Mouse (Mus musculus): ENCODE measurements around the gene Gdf15.

Gdf15 gene

GRCm38 (mm10) chr8:70657214-70657613 lies 25.0 kb upstream of the Gdf15 start:
- DNase-seq (ENCODE audit: extremely low read depth, low read depth, low spot score), result no peak

- no peak for DNase-seq (ENCODE audit: extremely low read depth, low read depth, low spot score)
Observed at GRCm38 (mm10) chr8:70656193-70656790, 24.0 kb upstream of the Gdf15 start.

GRCm38 (mm10) chr8:70655469-70655868 lies 23.2 kb upstream of the Gdf15 start:
- no peak for DNase-seq (ENCODE audit: extremely low read depth, low read depth, low spot score)

GRCm38 (mm10) chr8:70654121-70654520 lies 21.9 kb upstream of the Gdf15 start:
- no peak for DNase-seq (ENCODE audit: extremely low read depth, low read depth, low spot score)

- no peak for DNase-seq (ENCODE audit: extremely low read depth, low read depth, low spot score)
Observed at GRCm38 (mm10) chr8:70653226-70653625, 21.0 kb upstream of the Gdf15 start.

GRCm38 (mm10) chr8:70650351-70650750 lies 18.1 kb upstream of the Gdf15 start:
- DNase-seq (ENCODE audit: extremely low read depth, low read depth, low spot score), result no peak

GRCm38 (mm10) chr8:70649324-70649723 lies 17.1 kb upstream of the Gdf15 start:
- DNase-seq (ENCODE audit: extremely low read depth, low read depth, low spot score), result peak; percentile 79

- no peak for DNase-seq (ENCODE audit: extremely low read depth, low read depth, low spot score)
Observed at GRCm38 (mm10) chr8:70648921-70649320, 16.7 kb upstream of the Gdf15 start.

- no peak for DNase-seq (ENCODE audit: extremely low read depth, low read depth, low spot score)
Observed at GRCm38 (mm10) chr8:70648164-70648442, 15.8 kb upstream of the Gdf15 start.

GRCm38 (mm10) chr8:70647343-70648163 lies 15.3 kb upstream of the Gdf15 start:
- DNase-seq (ENCODE audit: extremely low read depth, low read depth, low spot score), result no peak

GRCm38 (mm10) chr8:70646775-70647174 lies 14.5 kb upstream of the Gdf15 start:
- DNase-seq (ENCODE audit: extremely low read depth, low read depth, low spot score), result no peak

- DNase-seq (ENCODE audit: extremely low read depth, low read depth, low spot score), result no peak
Observed at GRCm38 (mm10) chr8:70646369-70646768, 14.1 kb upstream of the Gdf15 start.

GRCm38 (mm10) chr8:70645501-70646224 lies 13.4 kb upstream of the Gdf15 start:
- no peak for DNase-seq (ENCODE audit: extremely low read depth, low read depth, low spot score)

GRCm38 (mm10) chr8:70644065-70644464 lies 11.8 kb upstream of the Gdf15 start:
- no peak for DNase-seq (ENCODE audit: extremely low read depth, low read depth, low spot score)

GRCm38 (mm10) chr8:70643019-70643418 lies 10.8 kb upstream of the Gdf15 start:
- no peak for DNase-seq (ENCODE audit: extremely low read depth, low read depth, low spot score)

- no peak for DNase-seq (ENCODE audit: extremely low read depth, low read depth, low spot score)
Observed at GRCm38 (mm10) chr8:70638752-70639151, 6.5 kb upstream of the Gdf15 start.

- no peak for DNase-seq (ENCODE audit: extremely low read depth, low read depth, low spot score)
Observed at GRCm38 (mm10) chr8:70636838-70637237, 4.6 kb upstream of the Gdf15 start.

- no peak for DNase-seq (ENCODE audit: extremely low read depth, low read depth, low spot score)
Observed at GRCm38 (mm10) chr8:70635527-70635926, 3.3 kb upstream of the Gdf15 start.

- no peak for DNase-seq (ENCODE audit: extremely low read depth, low read depth, low spot score)
Observed at GRCm38 (mm10) chr8:70634066-70634465, 1.8 kb upstream of the Gdf15 start.

GRCm38 (mm10) chr8:70631436-70631835 lies 820 bp downstream of the Gdf15 start:
- DNase-seq (ENCODE audit: extremely low read depth, low read depth, low spot score), result no peak

- DNase-seq (ENCODE audit: extremely low read depth, low read depth, low spot score), result no peak
Observed at GRCm38 (mm10) chr8:70630532-70631381, 1.5 kb downstream of the Gdf15 start.
